Mouse (Mus musculus) kidney, embryonic 15.5 days (tissue): ENCODE measurements at regions not wholly inside any gene's neighbourhood (a gene's known extent, or its start where the extent isn't known, plus 50 kb on each side); places are given as distances from the start of the nearest gene placed in this dataset.

Experiments
- ATAC-seq: fragments of 200-750 bp; cut with Nextera tagmentation; replicated peaks from 2 replicates; pipeline ENCODE4 v1.8.0; 2017; ENCODE audit warnings: moderate TSS enrichment; ENCODE audit not compliant: low FRiP score
- H3K27ac ChIP-seq: fragments of 300-500 bp; sonication (generic); 2 replicates; pipeline ENCODE4 v1.5.1; 2015; ENCODE audit warnings: mild to moderate bottlenecking, inconsistent platforms
- H3K27me3 ChIP-seq: fragments of 300-500 bp; sonication (generic); 2 replicates; pipeline ENCODE4 v1.6.1; 2015; ENCODE audit warnings: inconsistent platforms
- H3K36me3 ChIP-seq: fragments of 300-500 bp; sonication (generic); 2 replicates; pipeline ENCODE4 v1.6.1; 2015; ENCODE audit warnings: inconsistent platforms
- H3K4me1 ChIP-seq: fragments of 300-500 bp; sonication (generic); 2 replicates; pipeline ENCODE4 v1.6.1; 2015; ENCODE audit warnings: inconsistent platforms
- H3K4me2 ChIP-seq: fragments of 300-500 bp; sonication (generic); 2 replicates; pipeline ENCODE4 v1.6.1; 2015; ENCODE audit warnings: moderate library complexity, mild to moderate bottlenecking, inconsistent platforms
- H3K4me3 ChIP-seq: fragments of 300-500 bp; sonication (generic); replicated peaks from 2 replicates; pipeline ENCODE4 v1.5.1; 2015; ENCODE audit warnings: mild to moderate bottlenecking, inconsistent platforms
- H3K9ac ChIP-seq: fragments of 300-500 bp; sonication (generic); 2 replicates; pipeline ENCODE4 v1.6.1; 2015; ENCODE audit warnings: mild to moderate bottlenecking, inconsistent platforms
- H3K9me3 ChIP-seq: fragments of 300-500 bp; sonication (generic); replicated peaks from 2 replicates; pipeline ENCODE4 v1.6.1; 2016; ENCODE audit warnings: inconsistent platforms
- WGBS: fragments of 180-500 bp; shearing (Covaris S2); methylation state at CpG from one replicate; pipeline ENCODE4 v1.1.7; 2015; ENCODE audit warnings: mixed read lengths; 5-methylcytosine and 5-hydroxymethylcytosine counted together

DNA sequence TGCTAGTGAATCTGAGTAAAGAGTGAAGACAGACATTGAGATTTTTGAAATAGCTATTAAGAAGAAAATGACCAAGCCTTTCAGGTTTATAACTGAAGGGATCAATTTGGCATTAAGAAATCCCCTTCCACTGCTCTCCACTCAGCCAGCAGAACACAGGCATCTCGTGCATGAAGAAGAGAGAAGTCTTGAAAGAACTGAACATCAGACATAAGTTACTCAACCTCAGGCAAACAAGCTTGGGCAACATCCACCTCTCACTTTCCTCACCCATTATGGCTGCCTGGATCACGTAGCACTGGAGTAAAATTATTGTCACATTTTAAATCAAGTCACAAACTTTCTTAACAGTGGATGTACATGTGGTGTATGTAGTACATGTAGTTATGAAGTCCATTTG lies 115.6 kb upstream of the Otogl start:
- Histone ChIP-seq H3K4me2 (no peak overlapping the region), H3K27me3 (no peaks in the 10 kb centered on the region), H3K4me3 (no peak overlapping the region), H3K36me3 (no peaks in the 10 kb centered on the region), H3K4me1 (no peaks in the 10 kb centered on the region), H3K27ac (no peak overlapping the region), H3K9me3 (no peaks in the 10 kb centered on the region), H3K9ac (no peak overlapping the region)
- ATAC-seq, result no peak
- 68% methylated on average over 2 of the region's 2 CpGs for WGBS

DNA sequence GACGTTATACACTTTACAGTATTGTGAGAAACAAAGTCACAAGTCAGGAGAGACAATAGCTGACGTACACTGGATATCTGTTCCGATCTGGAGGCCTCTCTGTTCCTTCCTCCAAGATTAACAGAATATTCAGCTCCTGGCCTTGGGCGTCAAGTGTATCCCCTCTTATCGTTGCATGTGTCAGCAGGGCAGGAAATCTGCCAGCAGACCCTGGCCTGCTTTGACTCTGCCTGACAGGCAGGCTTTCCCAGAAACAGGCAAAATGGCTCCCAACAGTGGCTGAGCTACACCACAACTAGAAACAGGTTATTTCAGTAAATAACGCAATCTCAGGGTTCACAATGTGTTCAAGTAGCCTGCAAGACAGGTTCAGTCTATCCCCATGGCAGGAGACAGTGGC lies 112.3 kb upstream of the Otogl start:
- H3K27me3 ChIP-seq, result no peaks in the 10 kb centered on the region
- H3K9me3 ChIP-seq, result no peaks in the 10 kb centered on the region
- no peak overlapping the region for H3K4me3 ChIP-seq
- H3K27ac ChIP-seq, result no peak overlapping the region
- no peak for ATAC-seq
- WGBS, result 79% methylated on average over 6 of the region's 6 CpGs
- no peaks in the 10 kb centered on the region for H3K36me3 ChIP-seq
- no peak overlapping the region for H3K4me2 ChIP-seq
- H3K9ac ChIP-seq, result no peak overlapping the region
- no peaks in the 10 kb centered on the region for H3K4me1 ChIP-seq

GRCm38 (mm10) chr10:108016552-108016951 lies 104.6 kb upstream of the Otogl start:
- Histone ChIP-seq H3K9me3 (no peaks in the 10 kb centered on the region), H3K4me2 (no peak overlapping the region), H3K4me1 (no peaks in the 10 kb centered on the region), H3K27me3 (no peaks in the 10 kb centered on the region), H3K4me3 (no peak overlapping the region), H3K27ac (no peak overlapping the region), H3K36me3 (no peaks in the 10 kb centered on the region), H3K9ac (no peak overlapping the region)
- ATAC-seq, result no peak
- 85% methylated on average over 1 of the region's 1 CpGs for WGBS

- no peak overlapping the region for H3K4me2 ChIP-seq
- no peak for ATAC-seq
- H3K36me3 ChIP-seq, result no peaks in the 10 kb centered on the region
- 72% methylated on average over 2 of the region's 2 CpGs for WGBS
- no peak overlapping the region for H3K4me3 ChIP-seq
- H3K9me3 ChIP-seq, result no peaks in the 10 kb centered on the region
- H3K4me1 ChIP-seq, result no peaks in the 10 kb centered on the region
- no peak overlapping the region for H3K9ac ChIP-seq
- H3K27me3 ChIP-seq, result no peaks in the 10 kb centered on the region
- H3K27ac ChIP-seq, result no peak overlapping the region
Observed at GRCm38 (mm10) chr10:107994836-107995585, 83.1 kb upstream of the Otogl start.

GRCm38 (mm10) chr10:107992621-107993020 lies 80.7 kb upstream of the Otogl start:
- H3K27me3 ChIP-seq, result no peaks in the 10 kb centered on the region
- H3K9ac ChIP-seq, result no peak overlapping the region
- no peaks in the 10 kb centered on the region for H3K36me3 ChIP-seq
- WGBS, result 84% methylated on average over 3 of the region's 3 CpGs
- no peaks in the 10 kb centered on the region for H3K4me1 ChIP-seq
- H3K4me2 ChIP-seq, result no peak overlapping the region
- no peak overlapping the region for H3K4me3 ChIP-seq
- no peak overlapping the region for H3K27ac ChIP-seq
- ATAC-seq, result no peak
- no peaks in the 10 kb centered on the region for H3K9me3 ChIP-seq

DNA sequence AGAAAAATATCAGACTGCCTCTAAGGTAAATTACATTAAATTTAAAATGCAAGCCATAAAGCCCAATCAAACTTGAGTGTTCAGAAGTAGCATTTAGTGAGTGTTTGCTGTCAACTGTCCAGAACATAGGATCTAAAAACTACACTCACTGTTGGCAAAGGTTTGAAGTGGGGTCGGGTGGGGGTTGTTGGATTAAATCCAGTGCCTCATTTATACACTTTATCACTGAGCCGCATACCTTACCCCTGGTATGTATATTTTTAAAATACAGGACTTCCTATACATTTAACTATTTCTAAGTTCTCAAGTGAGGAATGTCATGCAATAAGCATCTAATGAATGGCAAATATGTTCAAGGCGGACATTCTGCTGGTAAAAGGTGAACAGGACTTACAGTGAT lies 78.6 kb upstream of the Otogl start:
- ATAC-seq, result no peak
- WGBS, result 83% methylated on average over 3 of the region's 3 CpGs
- H3K9ac ChIP-seq, result no peak overlapping the region

GRCm38 (mm10) chr10:107989913-107990312 lies 78.0 kb upstream of the Otogl start:
- ATAC-seq, result no peak
- WGBS, result 89% methylated on average over 2 of the region's 2 CpGs
- Histone ChIP-seq H3K9ac (no peak overlapping the region), H3K27me3 (no peaks in the 10 kb centered on the region), H3K4me1 (no peaks in the 10 kb centered on the region), H3K36me3 (no peaks in the 10 kb centered on the region), H3K4me3 (no peak overlapping the region), H3K9me3 (no peaks in the 10 kb centered on the region), H3K27ac (no peak overlapping the region), H3K4me2 (no peak overlapping the region)

More for the DNA sequence above, 78.6 kb upstream of the Otogl start:
- H3K4me2 ChIP-seq, result no peak overlapping the region
- H3K27ac ChIP-seq, result no peak overlapping the region
- H3K27me3 ChIP-seq, result no peaks in the 10 kb centered on the region
- H3K4me1 ChIP-seq, result no peaks in the 10 kb centered on the region
- H3K36me3 ChIP-seq, result no peaks in the 10 kb centered on the region
- no peaks in the 10 kb centered on the region for H3K9me3 ChIP-seq
- no peak overlapping the region for H3K4me3 ChIP-seq

DNA sequence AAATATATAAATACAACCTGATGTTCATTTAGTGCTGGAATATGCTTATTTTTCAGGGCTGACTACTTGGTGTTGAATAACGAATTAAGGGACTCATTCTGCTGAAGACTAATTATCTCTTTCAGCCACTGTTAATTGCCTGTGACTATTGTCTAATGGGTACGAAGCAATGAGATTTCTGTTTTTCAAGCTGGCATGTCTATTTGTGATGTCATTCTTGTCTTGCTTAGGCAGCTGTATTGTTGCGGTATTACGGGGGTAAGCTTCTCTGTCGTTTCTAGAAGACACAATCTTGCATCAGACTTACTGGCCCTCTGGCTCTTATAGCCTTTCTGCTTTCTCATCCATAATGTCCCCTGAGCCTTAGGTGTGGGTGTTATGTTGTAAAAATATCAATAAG lies 70.7 kb upstream of the Otogl start:
- Histone ChIP-seq H3K9me3 (no peaks in the 10 kb centered on the region), H3K4me2 (no peak overlapping the region), H3K36me3 (no peaks in the 10 kb centered on the region), H3K9ac (no peak overlapping the region), H3K27ac (no peak overlapping the region), H3K27me3 (no peaks in the 10 kb centered on the region), H3K4me3 (no peak overlapping the region), H3K4me1 (no peaks in the 10 kb centered on the region)
- 88% methylated on average over 5 of the region's 5 CpGs for WGBS
- no peak for ATAC-seq

DNA sequence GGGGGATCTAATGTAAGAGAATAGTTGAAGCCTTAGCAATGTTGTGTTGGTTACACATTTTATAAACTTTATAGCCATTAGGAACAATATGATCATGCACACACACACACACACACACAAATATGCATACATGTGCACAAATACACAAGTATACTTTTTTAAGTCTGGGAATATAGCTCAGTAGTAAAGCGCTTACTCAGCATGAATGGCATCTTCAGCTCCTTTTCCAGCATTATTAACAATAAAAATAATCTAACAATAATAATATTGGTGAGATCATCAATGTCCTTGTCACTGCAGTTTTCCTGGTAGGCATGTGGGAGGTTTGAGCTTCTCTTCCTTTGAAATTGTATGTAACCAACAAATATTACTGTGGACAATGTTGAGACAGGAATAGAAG lies 70.1 kb upstream of the Otogl start:
- WGBS, result 98% methylated on average over 1 of the region's 1 CpGs
- H3K27ac ChIP-seq, result no peak overlapping the region
- no peaks in the 10 kb centered on the region for H3K36me3 ChIP-seq
- H3K9me3 ChIP-seq, result no peaks in the 10 kb centered on the region
- no peak for ATAC-seq
- no peak overlapping the region for H3K9ac ChIP-seq
- H3K27me3 ChIP-seq, result no peaks in the 10 kb centered on the region
- no peak overlapping the region for H3K4me2 ChIP-seq
- H3K4me3 ChIP-seq, result no peak overlapping the region
- no peaks in the 10 kb centered on the region for H3K4me1 ChIP-seq

DNA sequence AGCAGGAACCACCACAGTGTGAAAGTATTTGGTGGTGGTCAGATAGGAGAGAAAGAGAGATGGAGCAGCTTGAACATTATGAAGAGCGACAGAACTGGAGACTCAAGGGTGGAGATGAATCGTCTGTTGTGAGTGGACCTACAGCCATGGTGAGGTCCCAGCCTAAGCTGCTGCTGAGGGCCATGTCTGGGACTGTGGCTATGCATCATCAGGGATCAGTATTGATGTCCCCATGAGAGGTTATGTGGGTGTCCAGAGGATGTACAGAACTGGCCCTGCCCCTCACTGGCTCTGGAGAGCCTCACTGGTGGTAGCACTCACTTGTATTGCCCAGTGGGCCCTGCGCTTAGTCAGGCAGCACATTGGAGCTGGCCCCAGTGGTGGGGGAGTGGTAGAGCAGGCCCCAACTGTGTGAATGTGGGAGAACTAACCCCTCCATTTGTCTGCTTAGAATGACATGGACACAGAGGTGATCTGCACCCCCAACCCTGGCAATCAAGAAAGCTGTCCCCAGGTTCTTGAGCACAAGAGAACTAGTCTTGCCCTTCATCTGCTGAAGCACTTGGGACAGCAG lies 64.5 kb upstream of the Otogl start:
- Histone ChIP-seq H3K9me3 (no peaks in the 10 kb centered on the region), H3K4me3 (no peak overlapping the region), H3K27ac (no peak overlapping the region), H3K27me3 (no peaks in the 10 kb centered on the region), H3K9ac (no peak overlapping the region), H3K36me3 (no peaks in the 10 kb centered on the region), H3K4me2 (no peak overlapping the region), H3K4me1 (no peaks in the 10 kb centered on the region)
- WGBS, result 87% methylated on average over 3 of the region's 3 CpGs
- no peak for ATAC-seq

- Histone ChIP-seq H3K4me2 (no peak overlapping the region), H3K27ac (no peak overlapping the region), H3K4me1 (no peaks in the 10 kb centered on the region), H3K9me3 (no peaks in the 10 kb centered on the region), H3K27me3 (no peaks in the 10 kb centered on the region), H3K9ac (no peak overlapping the region), H3K36me3 (no peaks in the 10 kb centered on the region), H3K4me3 (no peak overlapping the region)
- no peak for ATAC-seq
Observed at GRCm38 (mm10) chr10:107971748-107972147, 59.8 kb upstream of the Otogl start.

DNA sequence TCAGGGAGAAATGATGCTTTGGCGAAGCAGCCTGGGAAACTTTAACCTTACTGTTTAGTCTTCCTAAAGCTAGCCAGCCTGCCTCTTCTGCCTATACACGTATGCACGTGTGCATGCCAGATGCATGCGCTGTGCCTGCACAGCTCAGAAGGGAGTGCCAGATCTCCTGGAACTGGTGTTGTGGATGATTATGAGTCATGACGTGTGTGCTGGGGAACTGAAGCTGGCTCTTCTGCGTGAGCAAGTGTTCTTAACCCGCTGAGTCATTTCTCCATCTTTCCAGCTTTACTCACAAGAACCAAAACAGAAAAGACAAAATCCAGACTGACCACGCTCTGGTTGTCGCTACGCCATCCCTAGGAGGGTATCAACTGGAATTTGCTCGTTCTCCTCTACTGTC lies 55.1 kb upstream of the Otogl start:
- Histone ChIP-seq H3K9me3 (no peaks in the 10 kb centered on the region), H3K36me3 (no peaks in the 10 kb centered on the region), H3K4me1 (no peaks in the 10 kb centered on the region), H3K4me3 (no peak overlapping the region), H3K27ac (no peak overlapping the region), H3K9ac (no peak overlapping the region), H3K27me3 (no peaks in the 10 kb centered on the region), H3K4me2 (no peak overlapping the region)
- no peak for ATAC-seq
- WGBS, result 90% methylated on average over 11 of the region's 11 CpGs

DNA sequence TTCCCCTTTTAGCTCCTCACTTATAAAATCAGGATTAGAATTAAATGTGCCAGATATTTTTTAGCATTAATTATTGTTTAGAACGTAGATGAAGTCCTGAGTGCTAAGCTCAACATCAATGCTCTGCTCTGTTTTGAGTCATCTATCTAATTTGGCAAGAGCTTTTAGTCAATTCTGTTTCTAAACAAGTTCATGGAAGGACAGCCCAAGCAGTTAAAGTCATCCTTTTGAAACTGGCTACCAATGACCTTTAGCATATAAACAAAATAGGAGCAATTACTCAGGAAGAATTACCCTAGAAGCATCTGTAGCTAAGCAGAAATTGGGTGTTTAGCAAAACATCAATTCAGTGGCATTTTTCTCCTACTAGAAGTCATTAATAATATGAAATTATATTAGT lies 52.1 kb upstream of the Otogl start:
- 68% methylated on average over 1 of the region's 1 CpGs for WGBS
- Histone ChIP-seq H3K36me3 (no peaks in the 10 kb centered on the region), H3K4me1 (no peaks in the 10 kb centered on the region), H3K9ac (no peak overlapping the region), H3K4me2 (no peak overlapping the region), H3K4me3 (no peak overlapping the region), H3K9me3 (no peaks in the 10 kb centered on the region), H3K27ac (no peak overlapping the region), H3K27me3 (no peaks in the 10 kb centered on the region)
- ATAC-seq, result no peak
